Comparison of ENCODE assay signal across 17 mouse cellular contexts in the genomic region with DNA sequence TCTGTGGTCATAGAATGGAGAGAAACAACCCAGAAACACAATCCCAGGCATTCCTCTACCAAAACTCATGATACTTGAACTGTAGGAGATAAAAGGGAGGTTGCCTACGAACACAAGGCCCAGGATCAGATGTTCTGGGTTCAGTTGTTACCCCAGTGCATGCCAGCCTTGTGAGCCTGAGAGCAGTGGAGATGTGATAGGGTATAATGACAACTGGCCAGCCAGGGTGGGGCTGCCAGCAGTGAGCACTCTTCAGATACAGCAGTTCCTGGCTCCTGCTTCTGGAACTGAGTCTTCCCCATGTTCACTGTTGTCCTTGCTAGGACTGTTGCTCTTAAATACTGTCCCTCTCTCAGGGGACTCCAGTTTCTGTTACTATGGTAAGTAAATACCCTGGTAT.
"Had no signal": no experiment of that assay in that cellular context is flagged by ENCODE, and none has a peak within 500 bp of the region (broad histone marks: within the 10 kb centered on the region; RNA-seq: fewer than 3 reads in every experiment).

No protein-coding gene starts in this region.

- H3K27ac ChIP-seq: layer of hippocampus, adult 2 months; liver, embryonic 13.5 days; midbrain, embryonic 10.5 days; midbrain, embryonic 13.5 days; neural tube, embryonic 13.5 days; stomach, embryonic 15.5 days had no signal

- H3K9ac ChIP-seq: liver, embryonic 13.5 days; midbrain, embryonic 13.5 days; neural tube, embryonic 13.5 days; stomach, embryonic 15.5 days had no signal

- H3K9me3 ChIP-seq: liver, embryonic 13.5 days; midbrain, embryonic 10.5 days; midbrain, embryonic 13.5 days; neural tube, embryonic 13.5 days; stomach, embryonic 15.5 days had no signal

- H3K27me3 ChIP-seq: liver, embryonic 13.5 days; midbrain, embryonic 13.5 days; neural tube, embryonic 13.5 days; stomach, embryonic 15.5 days had no signal

- H3K36me3 ChIP-seq: liver, embryonic 13.5 days; midbrain, embryonic 10.5 days; neural tube, embryonic 13.5 days; stomach, embryonic 15.5 days had no signal

- H3K4me2 ChIP-seq: liver, embryonic 13.5 days; midbrain, embryonic 13.5 days; neural tube, embryonic 13.5 days; stomach, embryonic 15.5 days had no signal

- H3K4me3 ChIP-seq: layer of hippocampus, adult 2 months; liver, embryonic 13.5 days; midbrain, embryonic 10.5 days; midbrain, embryonic 13.5 days; myocyte; neural tube, embryonic 13.5 days; stomach, embryonic 15.5 days had no signal

- DNase-seq: kidney, postnatal 14 days; layer of hippocampus, adult 9-11 months; liver, embryonic 13.5 days; lung, adult 2 months; lung, postnatal 14 days; lung, postnatal 4 days; retina, postnatal 1 day; right cerebral cortex, postnatal 25 days; spleen, adult 18-20 months; thymus, postnatal 25 days had no signal

- ATAC-seq: midbrain, embryonic 13.5 days; midbrain, embryonic 16.5 days had no signal

- H3K4me1 ChIP-seq: neural tube, embryonic 13.5 days; stomach, embryonic 15.5 days had no signal
